ENCODE assay signal across 8 mouse cellular contexts in genomic region chr5:122324608-122325431, GRCm38 (mm10). TPM values are rescaled to one million over a fixed set of nuclear protein-coding genes. Genes with fewer than 3 reads are reported as not detected.
A peak's percentile ranks its signal among the peaks of the same experiment; 100 is the strongest.
DNase-seq lines count a peak whose midpoint lies in the region; ATAC-seq and TF ChIP-seq lines count a peak whose summit lies in the region.
"Had no signal": no experiment of that assay in that cellular context is flagged by ENCODE, and none has a peak within 500 bp of the region (broad histone marks: within the 10 kb centered on the region; RNA-seq: fewer than 3 reads in every experiment).

No protein-coding gene starts in this region.

- ATAC-seq in midbrain, embryonic 11.5 days (ENCODE audit: low FRiP score), result no peak

- peak; percentile 50 for DNase-seq in adrenal gland, adult 8-10 months
- peak; percentile 94 to 97 for DNase-seq in cerebellum, adult 2 months
- peak; percentile 76 to 83 for DNase-seq in layer of hippocampus, adult 8-10 months (ENCODE audit: low spot score in 2 of 2)
- peak; percentile 74 for DNase-seq in lung, postnatal 25 days (ENCODE audit: low spot score)
- DNase-seq in limb, embryonic 10.5 days (ENCODE audit: low spot score), result no peak
- DNase-seq in midbrain, embryonic 11.5 days (ENCODE audit: low spot score, missing footprints), result no peak
- DNase-seq in c-Kit-positive CD71-positive TER-119-positive erythroid progenitor cells, embryonic 14.5 days (ENCODE audit: low spot score), result no peak
- DNase-seq: gastrocnemius, postnatal 25 days had no signal

- no peaks in the 10 kb centered on the region for H3K9me3 ChIP-seq in limb, embryonic 10.5 days (replicated peaks)
- H3K9me3 ChIP-seq in midbrain, embryonic 11.5 days (ENCODE audit: control insufficient read depth, low read length), result no peaks in the 10 kb centered on the region

- H3K27me3 ChIP-seq in cerebellum, adult 2 months (ENCODE audit: control insufficient read depth, insufficient read depth, low read length), result no peaks in the 10 kb centered on the region
- H3K27me3 ChIP-seq in limb, embryonic 10.5 days (ENCODE audit: low read depth, poor library complexity, severe bottlenecking), result no peaks in the 10 kb centered on the region
- no peaks in the 10 kb centered on the region for H3K27me3 ChIP-seq in midbrain, embryonic 11.5 days (ENCODE audit: control insufficient read depth, insufficient read depth, low read length)

- peaks cover 28% of the 10 kb centered on the region for H3K4me1 ChIP-seq in cerebellum, adult 2 months (ENCODE audit: control insufficient read depth, insufficient read depth, low read length)
- H3K4me1 ChIP-seq in limb, embryonic 10.5 days, result no peaks in the 10 kb centered on the region
- no peaks in the 10 kb centered on the region for H3K4me1 ChIP-seq in midbrain, embryonic 11.5 days (ENCODE audit: control insufficient read depth, insufficient read depth, low read length)

- peak overlapping the region; percentile 9 for H3K4me3 ChIP-seq in cerebellum, adult 2 months (replicated peaks; ENCODE audit: insufficient read depth, low read depth, low read length)
- H3K4me3 ChIP-seq in limb, embryonic 10.5 days, result no peak overlapping the region
- H3K4me3 ChIP-seq in midbrain, embryonic 11.5 days (ENCODE audit: low read depth, low read length), result no peak overlapping the region

- H3K4me2 ChIP-seq in midbrain, embryonic 11.5 days, result no peak overlapping the region

- peak; percentile 60 for TF ChIP-seq CTCF in cerebellum, adult 2 months (IDR thresholded peaks at IDR 0.05; ENCODE audit: borderline replicate concordance, insufficient read depth, low read depth, low read length)

- H3K9ac ChIP-seq in midbrain, embryonic 11.5 days (ENCODE audit: low read length), result no peak overlapping the region

- WGBS in cerebellum, adult 2 months, result 11% methylated on average over 23 of the region's 23 CpGs
- WGBS in limb, embryonic 10.5 days, result 92% methylated on average over 23 of the region's 23 CpGs
- 90% methylated on average over 23 of the region's 23 CpGs for WGBS in midbrain, embryonic 11.5 days

- peaks cover 68% of the 10 kb centered on the region for H3K36me3 ChIP-seq in limb, embryonic 10.5 days
- H3K36me3 ChIP-seq in midbrain, embryonic 11.5 days (ENCODE audit: control insufficient read depth, insufficient read depth, low read length), result no peaks in the 10 kb centered on the region; the same call in 1 of the 2 replicates

- TF ChIP-seq POLR2A in cerebellum, adult 2 months (IDR thresholded peaks at IDR 0.05; ENCODE audit: borderline replicate concordance, insufficient read depth, low read length), result peak; percentile 67; the same call in 1 of the 2 replicates

- H3K27ac ChIP-seq in cerebellum, adult 2 months (ENCODE audit: insufficient read depth, low read length), result peak overlapping the region; percentile 91
- H3K27ac ChIP-seq in limb, embryonic 10.5 days, result no peak overlapping the region
- no peak overlapping the region for H3K27ac ChIP-seq in midbrain, embryonic 11.5 days (ENCODE audit: low read depth, low read length)

RNA-seq across cellular contexts. Expression of gene Rad9b, which starts 29.2 kb away (rescaled TPM):
- 1 to 10 TPM; 2.4 to 5.4 (median 4.5) TPM for total RNA-seq in adrenal gland, adult 8-10 months (2022)
- polyA plus RNA-seq in cerebellum, adult 2 months (2012; rRNA removed), result 6.9 TPM in 2 replicates
- 1 to 10 TPM; 3.2 to 5.0 (median 4.1) TPM for total RNA-seq in layer of hippocampus, adult 8-10 months (2022)
- 8.2 and 11.7 TPM in 2 replicates for polyA plus RNA-seq in limb, embryonic 10.5 days (2016; fragmentation: Nextera tagmentation; extraction: Ambion mirVana)
- 9.7 and 11.1 TPM in 2 replicates for polyA plus RNA-seq in midbrain, embryonic 11.5 days (2014; fragmentation: Nextera tagmentation; extraction: Ambion mirVana)

RNA-seq across cellular contexts. Expression of gene Vps29, which starts 29.3 kb away (rescaled TPM):
- 100 to 1,000 TPM; 147 to 170 (median 156) TPM for total RNA-seq in adrenal gland, adult 8-10 months (2022)
- 170 and 180 TPM in 2 replicates for polyA plus RNA-seq in cerebellum, adult 2 months (2012; rRNA removed)
- total RNA-seq in layer of hippocampus, adult 8-10 months (2022), result 100 to 1,000 TPM; 164 to 207 (median 188) TPM
- polyA plus RNA-seq in limb, embryonic 10.5 days (2016; fragmentation: Nextera tagmentation; extraction: Ambion mirVana), result 191 and 204 TPM in 2 replicates
- 211 and 215 TPM in 2 replicates for polyA plus RNA-seq in midbrain, embryonic 11.5 days (2014; fragmentation: Nextera tagmentation; extraction: Ambion mirVana)

RNA-seq across cellular contexts. Expression of gene Pptc7, which starts 40.7 kb away (rescaled TPM):
- total RNA-seq in adrenal gland, adult 8-10 months (2022), result 10 to 100 TPM; 65.9 to 69.7 (median 68.8) TPM
- polyA plus RNA-seq in cerebellum, adult 2 months (2012; rRNA removed), result 46.4 and 48.4 TPM in 2 replicates
- 10 to 100 TPM; 41.0 to 48.0 (median 43.7) TPM for total RNA-seq in layer of hippocampus, adult 8-10 months (2022)
- polyA plus RNA-seq in limb, embryonic 10.5 days (2016; fragmentation: Nextera tagmentation; extraction: Ambion mirVana), result 8.2 and 9.7 TPM in 2 replicates
- polyA plus RNA-seq in midbrain, embryonic 11.5 days (2014; fragmentation: Nextera tagmentation; extraction: Ambion mirVana), result 7.6 and 8.8 TPM in 2 replicates

RNA-seq across cellular contexts. Expression of gene Gpn3, which starts 46.9 kb away (rescaled TPM):
- total RNA-seq in adrenal gland, adult 8-10 months (2022), result 10 to 100 TPM; 31.5 to 38.5 (median 35.0) TPM
- 46.5 and 48.7 TPM in 2 replicates for polyA plus RNA-seq in cerebellum, adult 2 months (2012; rRNA removed)
- 10 to 100 TPM; 20.7 to 29.4 (median 27.1) TPM for total RNA-seq in layer of hippocampus, adult 8-10 months (2022)
- 102 and 103 TPM in 2 replicates for polyA plus RNA-seq in limb, embryonic 10.5 days (2016; fragmentation: Nextera tagmentation; extraction: Ambion mirVana)
- polyA plus RNA-seq in midbrain, embryonic 11.5 days (2014; fragmentation: Nextera tagmentation; extraction: Ambion mirVana), result 61.2 and 64.9 TPM in 2 replicates

RNA-seq across cellular contexts. Expression of gene Fam216a, which starts 47.3 kb away (rescaled TPM):
- 10 to 100 TPM; 31.1 to 45.8 (median 38.8) TPM for total RNA-seq in adrenal gland, adult 8-10 months (2022)
- 94.8 and 98.5 TPM in 2 replicates for polyA plus RNA-seq in cerebellum, adult 2 months (2012; rRNA removed)
- 10 to 100 TPM; 70.9 to 74.0 (median 72.8) TPM for total RNA-seq in layer of hippocampus, adult 8-10 months (2022)
- 83.6 and 90.4 TPM in 2 replicates for polyA plus RNA-seq in limb, embryonic 10.5 days (2016; fragmentation: Nextera tagmentation; extraction: Ambion mirVana)
- polyA plus RNA-seq in midbrain, embryonic 11.5 days (2014; fragmentation: Nextera tagmentation; extraction: Ambion mirVana), result 113 and 116 TPM in 2 replicates

Comparison
In these comparisons a context has a peak if more than half of its experiments do, and no peak if none do; other contexts are left out.
1. DNase-seq: peak in adrenal gland, adult 8-10 months (single experiment), cerebellum, adult 2 months (2 of 2), layer of hippocampus, adult 8-10 months (2 of 2) and lung, postnatal 25 days (single experiment); none in limb, embryonic 10.5 days (single experiment), midbrain, embryonic 11.5 days (single experiment) and c-Kit-positive CD71-positive TER-119-positive erythroid progenitor cells, embryonic 14.5 days (single experiment).